7 mouse cellular contexts compared by ENCODE assay signal in the genomic region with DNA sequence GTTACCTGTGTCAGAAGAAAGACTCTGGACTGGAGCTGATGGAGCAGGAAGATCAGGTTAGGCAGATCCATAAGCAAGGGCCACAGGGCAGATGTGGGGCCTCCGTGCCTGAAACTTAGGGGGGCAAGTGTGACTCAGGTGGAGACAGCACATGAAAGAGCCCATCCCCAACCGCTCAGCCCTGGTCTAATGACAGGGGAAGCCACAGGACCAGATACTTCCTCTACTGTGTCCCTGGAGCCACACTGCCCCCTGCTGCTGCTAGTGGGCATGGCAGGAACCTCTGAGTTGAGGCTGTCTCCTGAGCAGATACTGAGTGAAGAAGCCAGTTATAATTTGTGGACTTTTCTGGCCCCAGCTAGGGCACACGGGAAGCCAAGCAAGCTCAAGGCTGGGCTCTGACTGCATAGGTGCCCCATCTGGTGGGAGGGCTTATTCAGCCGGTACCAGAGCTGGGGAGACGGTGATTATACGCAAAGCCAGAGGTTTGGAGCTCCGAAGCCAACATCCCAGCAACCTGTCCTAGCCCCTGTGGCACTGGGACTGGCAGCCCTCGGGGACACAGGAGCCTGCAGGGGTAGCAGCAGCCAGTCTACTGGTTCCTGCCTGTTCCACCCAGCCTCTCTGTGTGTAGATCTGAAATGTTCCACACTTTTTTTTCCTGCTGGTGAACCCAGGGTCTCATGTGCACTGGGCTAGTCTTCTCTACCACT. TPM values are rescaled to one million over a fixed set of nuclear protein-coding genes. Genes with fewer than 3 reads are reported as not detected.
DNase-seq lines count a peak whose midpoint lies in the region; ATAC-seq lines count a peak whose summit lies in the region.

No protein-coding gene starts in this region.

- no peak overlapping the region for H3K9ac ChIP-seq in limb, embryonic 12.5 days (replicated peaks)
- no peak overlapping the region for H3K9ac ChIP-seq in midbrain, embryonic 16.5 days (ENCODE audit: low read depth, low read length)

- H3K27me3 ChIP-seq in limb, embryonic 12.5 days, result no peaks in the 10 kb centered on the region
- H3K27me3 ChIP-seq in midbrain, embryonic 16.5 days (ENCODE audit: control insufficient read depth, insufficient read depth, low read depth, low read length), result no peaks in the 10 kb centered on the region

- WGBS in limb, embryonic 12.5 days, result 39% methylated on average over 8 of the region's 8 CpGs
- WGBS in midbrain, embryonic 16.5 days, result 50% methylated on average over 8 of the region's 8 CpGs

- H3K27ac ChIP-seq in limb, embryonic 12.5 days, result no peak overlapping the region
- no peak overlapping the region for H3K27ac ChIP-seq in midbrain, embryonic 16.5 days (ENCODE audit: low read length)

- no peak overlapping the region for H3K4me3 ChIP-seq in limb, embryonic 12.5 days (replicated peaks)
- no peak overlapping the region for H3K4me3 ChIP-seq in midbrain, embryonic 16.5 days (ENCODE audit: low read depth, low read length)

- DNase-seq in adrenal gland, adult 8-10 months, result peak; percentile 79
- peak; percentile 91 for DNase-seq in embryo, embryonic 9.5 days (ENCODE audit: extremely low spot score)
- DNase-seq in heart, adult 18-20 months, result peak; percentile 87 to 98
- DNase-seq in kidney, adult 8-10 months, result peak; percentile 75 to 93
- peak; percentile 96 to 97 for DNase-seq in spleen, postnatal 10 days (ENCODE audit: low spot score in 2 of 2)

- no peak overlapping the region for H3K4me2 ChIP-seq in limb, embryonic 12.5 days
- H3K4me2 ChIP-seq in midbrain, embryonic 16.5 days (ENCODE audit: low read length), result no peak overlapping the region

- no peaks in the 10 kb centered on the region for H3K9me3 ChIP-seq in limb, embryonic 12.5 days
- H3K9me3 ChIP-seq in midbrain, embryonic 16.5 days (replicated peaks; ENCODE audit: control insufficient read depth, low read length, poor library complexity, severe bottlenecking), result no peaks in the 10 kb centered on the region

- peak; percentile 8; the same call in 1 of the 2 replicates for ATAC-seq in limb, embryonic 12.5 days (ENCODE audit: insufficient number of reproducible peaks, insufficient read depth, low FRiP score, low TSS enrichment, low read depth)
- peak; percentile 87 for ATAC-seq in midbrain, embryonic 16.5 days

- H3K4me1 ChIP-seq in limb, embryonic 12.5 days (replicated peaks), result peaks cover 7% of the 10 kb centered on the region; the same call in 1 of the 2 replicates
- peaks cover 2% of the 10 kb centered on the region for H3K4me1 ChIP-seq in midbrain, embryonic 16.5 days (ENCODE audit: control insufficient read depth, insufficient read depth, low read length)

- H3K36me3 ChIP-seq in limb, embryonic 12.5 days, result no peaks in the 10 kb centered on the region
- H3K36me3 ChIP-seq in midbrain, embryonic 16.5 days (ENCODE audit: control insufficient read depth, insufficient read depth, low read length), result no peaks in the 10 kb centered on the region

RNA-seq across cellular contexts. Expression of a gene that starts 17.3 kb away (rescaled TPM):
- 1 to 10 TPM in 3 of 4 experiments, under 1 TPM in 1; 0.55 to 1.2 (median 1.2) TPM for total RNA-seq in adrenal gland, adult 8-10 months (2022)
- total RNA-seq in heart, adult 18-20 months (2021), result not detected
- 18.3 and 20.6 TPM in 2 replicates for polyA plus RNA-seq in limb, embryonic 12.5 days (2016; fragmentation: Nextera tagmentation; extraction: Ambion mirVana)
- polyA plus RNA-seq in midbrain, embryonic 16.5 days (2015; fragmentation: Nextera tagmentation; extraction: Ambion mirVana), result 2.2 and 2.9 TPM in 2 replicates

RNA-seq across cellular contexts. Expression of a gene that starts 55.2 kb away (rescaled TPM):
- 10 to 100 TPM; 38.4 to 44.5 (median 41.2) TPM for total RNA-seq in adrenal gland, adult 8-10 months (2022)
- total RNA-seq in heart, adult 18-20 months (2021), result 10 to 100 TPM; 32.3 to 35.1 TPM
- polyA plus RNA-seq in limb, embryonic 12.5 days (2016; fragmentation: Nextera tagmentation; extraction: Ambion mirVana), result 19.3 and 19.7 TPM in 2 replicates
- polyA plus RNA-seq in midbrain, embryonic 16.5 days (2015; fragmentation: Nextera tagmentation; extraction: Ambion mirVana), result 15.1 and 18.0 TPM in 2 replicates
